Mouse (Mus musculus) neutrophil, adult 5-6 weeks (primary cell): ENCODE results near the gene Pkm. TPM values are rescaled to one million over a fixed set of nuclear protein-coding genes. Genes with fewer than 3 reads are reported as not detected.

Experiments
- ATAC-seq: fragments of 151-379, 151-347 bp; 2 replicates; pipeline ENCODE4 v1.8.0; 2017; ENCODE audit warnings: mild to moderate bottlenecking, moderate TSS enrichment; ENCODE audit not compliant: insufficient number of reproducible peaks, poor library complexity, low FRiP score, severe bottlenecking; ENCODE audit errors: extremely low read depth
- total RNA-seq: library from RNA; stranded (forward); fragments of 200-1000 nt; gene quantifications from 2 replicates; pipeline ENCODE4 v1.2.3, GENCODE M21; 2017

The Pkm gene
- total RNA-seq, 1 experiment from 2014 or later = 837 TPM

- ATAC-seq = no peak
Observed at GRCm38 (mm10) chr9:59695451-59695813, 39.3 kb downstream of the Pkm start.

DNA sequence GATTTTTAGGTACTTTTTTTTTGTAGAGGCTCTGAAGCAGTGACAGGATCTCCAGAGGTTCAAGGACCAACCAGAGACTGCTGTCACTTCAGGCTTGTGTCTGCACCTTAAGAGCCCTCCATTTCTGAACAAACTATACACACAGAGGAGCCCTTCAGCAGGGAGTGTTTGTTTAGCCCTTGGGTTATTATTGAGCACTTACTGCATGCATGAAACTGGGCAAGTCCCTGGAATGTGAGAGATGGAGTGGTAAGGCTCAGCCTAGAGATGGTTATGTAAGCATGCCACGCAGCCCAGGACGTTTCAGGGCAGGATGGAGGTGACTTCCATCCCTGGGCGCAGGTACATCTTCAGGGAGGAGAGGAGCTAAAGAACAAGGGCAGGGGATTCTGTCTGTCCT lies 40.2 kb downstream of the Pkm start:
- ATAC-seq = no peak

GRCm38 (mm10) chr9:59701094-59701493 lies 44.9 kb downstream of the Pkm start:
- no peak for ATAC-seq

DNA sequence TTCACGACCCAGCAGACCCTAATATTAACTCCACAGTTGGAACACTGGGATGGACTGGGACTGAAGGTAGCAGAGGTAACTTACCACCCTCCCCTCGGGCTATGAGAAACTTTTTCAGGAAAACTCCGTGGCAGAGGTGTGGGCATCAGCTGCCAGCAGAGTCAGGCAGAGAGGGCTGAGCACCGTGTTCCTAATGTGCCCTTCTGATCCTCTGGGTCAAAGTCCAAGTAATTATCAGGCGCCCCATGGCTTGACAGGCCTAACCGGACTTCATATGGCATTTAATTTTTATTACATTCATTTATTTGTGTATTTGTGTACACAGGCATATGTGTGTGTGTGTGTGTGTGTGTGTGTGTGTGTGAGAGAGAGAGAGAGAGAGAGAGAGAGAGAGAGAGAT lies 46.9 kb downstream of the Pkm start:
- ATAC-seq = no peak

GRCm38 (mm10) chr9:59706850-59707825 lies 51.0 kb downstream of the Pkm start:
- ATAC-seq = peak; percentile 21; the same call in 1 of the 2 replicates

- ATAC-seq = no peak
Observed at GRCm38 (mm10) chr9:59709225-59709624, 53.1 kb downstream of the Pkm start.

GRCm38 (mm10) chr9:59716275-59716898 lies 60.2 kb downstream of the Pkm start:
- no peak for ATAC-seq

- ATAC-seq = no peak
Observed at GRCm38 (mm10) chr9:59718237-59718636, 62.1 kb downstream of the Pkm start.

DNA sequence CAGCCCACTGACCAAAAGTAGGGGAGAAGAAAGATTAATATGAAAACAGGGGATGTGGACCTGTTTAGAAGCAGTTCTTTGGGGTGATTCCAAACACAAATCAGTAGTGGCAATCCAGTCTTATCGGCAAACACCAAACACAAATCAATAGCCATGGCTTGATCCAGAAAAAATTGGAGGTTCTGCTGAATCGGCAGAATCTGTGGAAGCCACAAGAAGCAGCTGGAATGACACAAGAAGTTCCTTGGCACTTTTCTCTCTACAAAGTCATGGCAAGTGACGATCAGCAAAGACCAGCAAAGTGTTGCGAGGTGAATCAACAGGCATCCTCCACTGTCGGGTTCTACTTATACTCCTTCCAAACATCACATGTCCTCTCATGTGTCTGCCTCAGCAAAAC lies 65.0 kb downstream of the Pkm start:
- no peak for ATAC-seq

DNA sequence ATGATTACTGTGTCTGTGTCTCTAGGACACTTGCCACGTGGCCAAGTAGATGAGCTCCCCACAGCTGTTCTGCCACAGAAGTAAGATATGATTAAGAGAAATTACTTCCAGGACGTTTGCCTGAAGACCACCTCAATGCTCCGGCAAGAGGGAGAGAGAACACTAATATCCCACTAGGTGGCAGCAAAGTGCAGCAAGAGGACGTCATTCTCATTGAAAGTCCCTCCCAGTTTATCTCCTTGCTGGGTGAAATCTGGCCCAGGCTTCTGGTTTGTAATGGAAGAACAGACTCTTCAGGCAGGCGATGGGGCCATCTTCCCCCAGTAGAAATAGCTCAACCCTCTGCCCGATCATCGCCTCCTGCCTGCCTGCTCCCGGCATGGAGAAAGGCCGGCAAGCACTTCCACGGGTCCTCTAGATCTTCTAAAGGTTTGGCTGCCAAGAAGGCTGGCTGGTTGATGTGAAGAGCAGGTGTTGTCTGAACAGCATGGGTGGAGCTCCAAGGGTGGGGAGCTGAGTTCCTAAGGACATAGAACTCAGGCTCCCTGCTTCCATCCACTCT lies 67.0 kb downstream of the Pkm start:
- peak; percentile 63; the same call in 1 of the 2 replicates for ATAC-seq

- no peak for ATAC-seq
Observed at GRCm38 (mm10) chr9:59723791-59724442, 67.7 kb downstream of the Pkm start.

DNA sequence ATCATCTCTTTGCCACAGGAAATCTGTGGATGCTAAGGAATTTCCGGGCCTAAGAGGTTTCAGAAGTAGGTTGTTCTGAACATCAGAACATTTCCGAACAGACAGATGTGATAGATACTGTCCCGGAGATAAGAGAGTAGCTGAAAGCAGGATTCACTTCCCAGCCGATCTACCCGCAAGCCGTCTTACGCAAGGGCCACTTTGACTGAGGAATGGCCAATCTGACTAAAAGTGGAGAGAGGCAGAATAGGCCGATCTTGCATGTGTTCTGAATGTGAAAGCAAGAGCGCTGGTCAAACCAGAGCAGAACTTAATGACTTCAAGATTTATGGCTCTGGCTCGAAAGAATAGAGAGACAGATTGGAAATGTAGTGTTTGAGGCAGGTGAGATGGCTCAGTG lies 69.3 kb downstream of the Pkm start:
- no peak for ATAC-seq

GRCm38 (mm10) chr9:59727569-59728286 lies 71.6 kb downstream of the Pkm start:
- ATAC-seq = no peak

Other genes starting within 250 kb of the Pkm start
- 146 and 152 TPM in 2 replicates for gene Arih1, start 169.8 kb upstream of the Pkm start, total RNA-seq
- gene Hexa, start 116.8 kb upstream of the Pkm start, total RNA-seq = 104 and 105 TPM in 2 replicates
- gene Tmem202, start 116.5 kb upstream of the Pkm start, total RNA-seq = 5.4 and 6.2 TPM in 2 replicates
- not detected in 2 replicates for gene Celf6, start 78.5 kb upstream of the Pkm start, total RNA-seq
- 60.6 and 61.4 TPM in 2 replicates for gene Parp6, start 39.1 kb upstream of the Pkm start, total RNA-seq
- 0.25 and 0.35 TPM in 2 replicates for gene Gramd2, start 23.8 kb downstream of the Pkm start, total RNA-seq
- gene Senp8, start 94.3 kb downstream of the Pkm start, total RNA-seq = 1.2 and 2.0 TPM in 2 replicates
- 31.0 and 31.2 TPM in 2 replicates for gene Myo9a, start 94.5 kb downstream of the Pkm start, total RNA-seq